Mouse (Mus musculus): ENCODE measurements around the gene Olfr1130. TPM values are rescaled to one million over a fixed set of nuclear protein-coding genes. Genes with fewer than 3 reads are reported as not detected.
"Not testable (repeated sequence)": the region's sequence is repeated elsewhere in the genome, so short reads cannot be mapped to it uniquely, and the experiment has no call there.

Olfr1130 gene
- not detected in 2 replicates for polyA plus RNA-seq (2015; fragmentation: Nextera tagmentation; extraction: Ambion mirVana)

DNA sequence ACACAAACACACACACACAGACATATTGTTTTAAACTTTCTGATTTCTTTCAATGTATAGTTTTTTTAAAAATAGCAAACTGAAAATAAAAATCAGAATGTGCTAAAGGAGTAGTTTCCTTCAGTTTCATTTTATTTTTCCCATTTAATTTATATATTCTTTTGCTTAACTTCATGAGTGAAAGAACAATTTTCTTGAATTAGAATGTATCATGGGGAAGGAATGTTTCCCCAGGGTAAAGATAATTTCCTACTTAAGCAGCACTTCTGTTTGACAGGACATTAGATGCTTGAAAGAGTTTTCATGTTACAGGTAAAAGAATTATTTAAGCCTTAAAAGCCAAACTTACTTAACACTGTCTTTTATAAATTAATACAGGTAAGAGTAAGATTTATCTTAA lies at the start of gene Olfr1130:
Gene Olfr1130, plus strand, starts transcription at position 301 of the 400 bp plus-strand sequence.
- ATAC-seq (ENCODE audit: insufficient read depth): not testable (repeated sequence)

DNA sequence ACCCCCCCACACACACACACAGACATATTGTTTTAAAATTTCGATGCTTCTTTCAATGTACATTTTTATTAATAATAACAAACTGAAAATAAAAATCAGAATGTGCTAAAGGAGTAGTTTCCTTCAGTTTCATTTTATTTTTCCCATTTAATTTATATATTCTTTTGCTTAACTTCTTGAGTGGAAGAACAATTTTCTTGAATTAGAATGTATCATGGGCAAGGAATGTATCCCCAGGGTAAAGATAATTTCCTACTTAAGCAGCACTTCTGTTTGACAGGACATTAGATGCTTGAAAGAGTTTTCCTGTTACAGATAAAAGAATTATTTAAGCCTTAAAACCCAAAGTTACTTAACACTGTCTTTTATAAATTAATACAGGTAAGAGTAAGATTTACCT lies 32.4 kb upstream of the Olfr1130 start, which contains the start of gene Olfr1129:
Gene Olfr1129, plus strand, starts transcription at position 301 of the 400 bp plus-strand sequence.
- H3K4me1 ChIP-seq (replicated peaks); H3K4me2 ChIP-seq; H3K9me3 ChIP-seq (replicated peaks); H3K36me3 ChIP-seq (replicated peaks); H3K4me3 ChIP-seq (replicated peaks); H3K27me3 ChIP-seq; H3K9ac ChIP-seq; H3K27ac ChIP-seq (replicated peaks); ATAC-seq (ENCODE audit: insufficient read depth): not testable (repeated sequence)
- 44% methylated on average over 1 of the region's 1 CpGs for WGBS (ENCODE audit: insufficient replicate concordance)

More for the DNA sequence above, at the start of gene Olfr1130:
- H3K4me1 ChIP-seq (replicated peaks); H3K27ac ChIP-seq (replicated peaks); H3K9me3 ChIP-seq (replicated peaks); H3K9ac ChIP-seq; H3K27me3 ChIP-seq; H3K4me3 ChIP-seq (replicated peaks); H3K4me2 ChIP-seq; H3K36me3 ChIP-seq (replicated peaks): not testable (repeated sequence)

DNA sequence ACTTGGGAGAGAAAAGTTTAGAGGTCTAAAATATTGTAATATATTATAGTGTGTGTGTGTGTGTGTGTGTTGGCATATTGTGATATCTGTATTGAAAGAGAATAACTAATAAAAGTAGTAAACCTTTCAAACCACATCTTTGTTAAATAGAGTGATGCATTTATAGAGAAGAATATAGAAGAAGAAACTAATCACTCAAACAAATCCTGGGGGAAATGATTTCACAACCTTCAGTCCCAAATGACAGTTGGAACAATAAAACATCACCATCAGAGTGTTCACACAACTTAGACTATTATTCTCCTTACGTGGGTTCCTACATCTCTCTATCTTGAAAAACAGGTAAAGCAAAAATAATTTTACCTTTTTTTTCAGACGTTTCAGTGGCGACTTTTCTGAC lies 20.8 kb downstream of the Olfr1130 start, which contains the start of gene Olfr1131:
Gene Olfr1131, plus strand, starts transcription at position 301 of the 400 bp plus-strand sequence.
- H3K4me1 ChIP-seq (replicated peaks): no peaks in the 10 kb centered on the region
- ATAC-seq (ENCODE audit: insufficient read depth): no peak
- H3K9ac ChIP-seq: no peak within 1 kb of the TSS
- H3K4me3 ChIP-seq (replicated peaks): no peak within 1 kb of the TSS
- no peaks in the 10 kb centered on the region for H3K27me3 ChIP-seq
- H3K9me3 ChIP-seq (replicated peaks): no peaks in the 10 kb centered on the region
- no peaks in the 10 kb centered on the region for H3K36me3 ChIP-seq (replicated peaks)
- 41% methylated on average over 3 of the region's 3 CpGs for WGBS (ENCODE audit: insufficient replicate concordance)
- no peak within 1 kb of the TSS for H3K27ac ChIP-seq (replicated peaks)
- H3K4me2 ChIP-seq: no peak within 1 kb of the TSS

GRCm38 (mm10) chr2:87637435-87637834 lies 31.4 kb downstream of the Olfr1130 start, which contains the start of gene Olfr1132:
Gene Olfr1132, minus strand, starts transcription at chr2:87637535.
- no peaks in the 10 kb centered on the region for H3K27me3 ChIP-seq
- no peak within 1 kb of the TSS for H3K27ac ChIP-seq (replicated peaks)
- H3K36me3 ChIP-seq (replicated peaks): no peaks in the 10 kb centered on the region
- H3K4me1 ChIP-seq (replicated peaks): no peaks in the 10 kb centered on the region
- H3K9ac ChIP-seq: no peak within 1 kb of the TSS
- no peak within 1 kb of the TSS for H3K4me3 ChIP-seq (replicated peaks)
- no peaks in the 10 kb centered on the region for H3K9me3 ChIP-seq (replicated peaks)
- no peak for ATAC-seq (ENCODE audit: insufficient read depth)
- H3K4me2 ChIP-seq: no peak within 1 kb of the TSS

DNA sequence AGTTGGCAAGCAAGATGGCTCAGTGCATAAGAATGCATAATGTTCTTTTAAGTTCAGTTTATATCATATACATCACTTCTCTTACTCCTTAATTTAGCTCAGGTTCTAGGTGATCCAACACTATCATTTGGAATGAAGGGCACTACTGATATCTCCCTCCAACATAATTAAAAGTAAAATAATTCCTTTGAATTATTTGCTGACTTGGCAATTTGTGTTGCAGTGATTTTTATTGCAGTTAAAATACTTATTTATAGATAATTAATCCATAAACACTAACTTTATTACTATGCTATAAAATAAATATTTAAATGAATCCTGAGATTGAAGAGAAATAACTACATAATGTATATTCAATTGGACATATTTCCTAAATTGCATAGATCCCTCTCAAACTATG lies 36.4 kb downstream of the Olfr1130 start:
- no peaks in the 10 kb centered on the region for H3K4me1 ChIP-seq (replicated peaks)
- no peaks in the 10 kb centered on the region for H3K36me3 ChIP-seq (replicated peaks)
- H3K4me2 ChIP-seq: no peak overlapping the region
- no peak overlapping the region for H3K4me3 ChIP-seq (replicated peaks)
- no peaks in the 10 kb centered on the region for H3K9me3 ChIP-seq (replicated peaks)
- no peak overlapping the region for H3K9ac ChIP-seq
- H3K27ac ChIP-seq (replicated peaks): no peak overlapping the region
- no peaks in the 10 kb centered on the region for H3K27me3 ChIP-seq
- no peak for ATAC-seq (ENCODE audit: insufficient read depth)

- Histone ChIP-seq H3K4me1 (replicated peaks) (no peaks in the 10 kb centered on the region), H3K4me3 (replicated peaks) (no peak within 1 kb of the TSS), H3K9ac (no peak within 1 kb of the TSS), H3K36me3 (replicated peaks) (no peaks in the 10 kb centered on the region), H3K4me2 (no peak within 1 kb of the TSS), H3K27me3 (no peaks in the 10 kb centered on the region), H3K9me3 (replicated peaks) (no peaks in the 10 kb centered on the region), H3K27ac (replicated peaks) (no peak within 1 kb of the TSS)
- ATAC-seq (ENCODE audit: insufficient read depth): no peak
Measured at GRCm38 (mm10) chr2:87647274-87647673, 41.3 kb downstream of the Olfr1130 start, which contains the start of gene Olfr1133. Gene Olfr1133, minus strand, starts transcription at chr2:87647374.

- no peaks in the 10 kb centered on the region for H3K4me1 ChIP-seq (replicated peaks)
- no peak within 1 kb of the TSS for H3K4me3 ChIP-seq (replicated peaks)
- H3K36me3 ChIP-seq (replicated peaks): no peaks in the 10 kb centered on the region
- no peak within 1 kb of the TSS for H3K9ac ChIP-seq
- no peak within 1 kb of the TSS for H3K27ac ChIP-seq (replicated peaks)
- 75% methylated on average over 2 of the region's 2 CpGs for WGBS (ENCODE audit: insufficient replicate concordance)
- H3K27me3 ChIP-seq: no peaks in the 10 kb centered on the region
- no peaks in the 10 kb centered on the region for H3K9me3 ChIP-seq (replicated peaks)
- H3K4me2 ChIP-seq: no peak within 1 kb of the TSS
- ATAC-seq (ENCODE audit: insufficient read depth): no peak
Measured at GRCm38 (mm10) chr2:87658360-87658759, 52.3 kb downstream of the Olfr1130 start, which contains the start of gene Olfr1134. Gene Olfr1134, minus strand, starts transcription at chr2:87658460.

Other genes starting within 250 kb of the Olfr1130 start
- not detected in 2 replicates for gene Olfr1121, start 236.3 kb upstream of the Olfr1130 start, polyA plus RNA-seq (2015; fragmentation: Nextera tagmentation; extraction: Ambion mirVana)
- not detected in 2 replicates for gene Olfr1122, start 220.4 kb upstream of the Olfr1130 start, polyA plus RNA-seq (2015; fragmentation: Nextera tagmentation; extraction: Ambion mirVana)
- not detected in 2 replicates for gene Olfr1123, start 189.6 kb upstream of the Olfr1130 start, polyA plus RNA-seq (2015; fragmentation: Nextera tagmentation; extraction: Ambion mirVana)
- not detected in 2 replicates for gene Olfr1124, start 175.9 kb upstream of the Olfr1130 start, polyA plus RNA-seq (2015; fragmentation: Nextera tagmentation; extraction: Ambion mirVana)
- not detected in 2 replicates for gene Olfr1126, start 152.2 kb upstream of the Olfr1130 start, polyA plus RNA-seq (2015; fragmentation: Nextera tagmentation; extraction: Ambion mirVana)
- not detected in 2 replicates for gene Pramel7, start 109.1 kb upstream of the Olfr1130 start, polyA plus RNA-seq (2015; fragmentation: Nextera tagmentation; extraction: Ambion mirVana)
- gene Pramel6, start 99.6 kb upstream of the Olfr1130 start, polyA plus RNA-seq (2015; fragmentation: Nextera tagmentation; extraction: Ambion mirVana): not detected in 2 replicates
- gene Olfr153, start 74.4 kb upstream of the Olfr1130 start, polyA plus RNA-seq (2015; fragmentation: Nextera tagmentation; extraction: Ambion mirVana): not detected in 2 replicates
- gene Olfr1128, start 60.7 kb upstream of the Olfr1130 start, polyA plus RNA-seq (2015; fragmentation: Nextera tagmentation; extraction: Ambion mirVana): not detected in 2 replicates
- not detected in 2 replicates for gene Olfr1129, start 32.3 kb upstream of the Olfr1130 start, polyA plus RNA-seq (2015; fragmentation: Nextera tagmentation; extraction: Ambion mirVana)
- gene Olfr1131, start 20.9 kb downstream of the Olfr1130 start, polyA plus RNA-seq (2015; fragmentation: Nextera tagmentation; extraction: Ambion mirVana): not detected in 2 replicates
- gene Olfr1132, start 31.3 kb downstream of the Olfr1130 start, polyA plus RNA-seq (2015; fragmentation: Nextera tagmentation; extraction: Ambion mirVana): not detected in 2 replicates
- gene Olfr1133, start 41.2 kb downstream of the Olfr1130 start, polyA plus RNA-seq (2015; fragmentation: Nextera tagmentation; extraction: Ambion mirVana): not detected in 2 replicates
- not detected in 2 replicates for gene Olfr1134, start 52.2 kb downstream of the Olfr1130 start, polyA plus RNA-seq (2015; fragmentation: Nextera tagmentation; extraction: Ambion mirVana)
- not detected in 2 replicates for gene Olfr1135, start 67.5 kb downstream of the Olfr1130 start, polyA plus RNA-seq (2015; fragmentation: Nextera tagmentation; extraction: Ambion mirVana)
- not detected in 2 replicates for gene Olfr1136, start 87.7 kb downstream of the Olfr1130 start, polyA plus RNA-seq (2015; fragmentation: Nextera tagmentation; extraction: Ambion mirVana)
- not detected in 2 replicates for gene Olfr1137, start 107.0 kb downstream of the Olfr1130 start, polyA plus RNA-seq (2015; fragmentation: Nextera tagmentation; extraction: Ambion mirVana)
- gene Olfr1138, start 133.8 kb downstream of the Olfr1130 start, polyA plus RNA-seq (2015; fragmentation: Nextera tagmentation; extraction: Ambion mirVana): not detected in 2 replicates
- not detected in 2 replicates for gene Olfr1140, start 137.5 kb downstream of the Olfr1130 start, polyA plus RNA-seq (2015; fragmentation: Nextera tagmentation; extraction: Ambion mirVana)
- not detected in 2 replicates for gene Olfr1141, start 147.8 kb downstream of the Olfr1130 start, polyA plus RNA-seq (2015; fragmentation: Nextera tagmentation; extraction: Ambion mirVana)
- not detected in 2 replicates for gene Olfr152, start 173.3 kb downstream of the Olfr1130 start, polyA plus RNA-seq (2015; fragmentation: Nextera tagmentation; extraction: Ambion mirVana)
- not detected in 2 replicates for gene Olfr1143, start 194.4 kb downstream of the Olfr1130 start, polyA plus RNA-seq (2015; fragmentation: Nextera tagmentation; extraction: Ambion mirVana)
- gene Olfr1145, start 203.6 kb downstream of the Olfr1130 start, polyA plus RNA-seq (2015; fragmentation: Nextera tagmentation; extraction: Ambion mirVana): not detected in 2 replicates
- not detected in 2 replicates for gene Olfr1148, start 224.3 kb downstream of the Olfr1130 start, polyA plus RNA-seq (2015; fragmentation: Nextera tagmentation; extraction: Ambion mirVana)
- not detected in 2 replicates for gene Olfr1150-ps1, start 237.8 kb downstream of the Olfr1130 start, polyA plus RNA-seq (2015; fragmentation: Nextera tagmentation; extraction: Ambion mirVana)
- gene Olfr1151, start 249.7 kb downstream of the Olfr1130 start, polyA plus RNA-seq (2015; fragmentation: Nextera tagmentation; extraction: Ambion mirVana): not detected in 2 replicates